Mouse (Mus musculus): ENCODE data around the gene Slc25a42. TPM values are rescaled to one million over a fixed set of nuclear protein-coding genes. Genes with fewer than 3 reads are reported as not detected.

Slc25a42 gene
- polyA plus RNA-seq, 2 experiments = 3.3 to 14.7 TPM

- 84% methylated on average over 3 of the region's 3 CpGs for WGBS (ENCODE audit: insufficient replicate concordance)
- Histone ChIP-seq H3K27ac (no peak overlapping the region), H3K36me3 (replicated peaks; ENCODE audit: control insufficient read depth, insufficient read depth, low read depth) (peaks cover 64% of the 10 kb centered on the region)
These were observed 35.7 kb upstream of the Slc25a42 start for GRCm38 (mm10) chr8:70247841-70248240.

GRCm38 (mm10) chr8:70246622-70247021 lies 34.5 kb upstream of the Slc25a42 start:
- Histone ChIP-seq H3K9me3 (ENCODE audit: control insufficient read depth, low read length) (no peaks in the 10 kb centered on the region), H3K36me3 (replicated peaks; ENCODE audit: control insufficient read depth, insufficient read depth, low read depth) (peaks cover 62% of the 10 kb centered on the region), H3K4me2 (ENCODE audit: low read depth) (no peak overlapping the region), H3K4me3 (ENCODE audit: insufficient read depth in 1 of 2, low read depth in 2 of 2, low read length in 2 of 2) (no peak overlapping the region), H3K4me1 (replicated peaks; ENCODE audit: control insufficient read depth in 2 of 2, insufficient read depth in 2 of 2, low read length in 1 of 2) (no peaks in the 10 kb centered on the region), H3K9ac (replicated peaks) (no peak overlapping the region), H3K27ac (no peak overlapping the region), H3K27me3 (ENCODE audit: control insufficient read depth, insufficient read depth, low read length) (no peaks in the 10 kb centered on the region)
- ATAC-seq (ENCODE audit: insufficient read depth) (no peak), DNase-seq (ENCODE audit: low read depth in 3 of 3, low spot score in 3 of 3) (no peak)
- 84% methylated on average over 6 of the region's 6 CpGs for WGBS (ENCODE audit: insufficient replicate concordance)
- TF ChIP-seq EP300 (IDR thresholded peaks at IDR 0.05; ENCODE audit: low read depth) = no peak
- no peak for TF ChIP-seq CTCF (IDR thresholded peaks at IDR 0.05; ENCODE audit: low read depth)

More at GRCm38 (mm10) chr8:70247841-70248240, 35.7 kb upstream of the Slc25a42 start:
- TF ChIP-seq EP300 (IDR thresholded peaks at IDR 0.05; ENCODE audit: low read depth) = no peak
- no peak for TF ChIP-seq CTCF (IDR thresholded peaks at IDR 0.05; ENCODE audit: low read depth)
- no peaks in the 10 kb centered on the region for H3K4me1 ChIP-seq (replicated peaks; ENCODE audit: control insufficient read depth in 2 of 2, insufficient read depth in 2 of 2, low read length in 1 of 2)
- H3K9ac ChIP-seq (replicated peaks) = no peak overlapping the region
- DNase-seq (ENCODE audit: low read depth in 3 of 3, low spot score in 3 of 3) (no peak), ATAC-seq (ENCODE audit: insufficient read depth) (no peak)
- H3K9me3 ChIP-seq (ENCODE audit: control insufficient read depth, low read length) = no peaks in the 10 kb centered on the region
- no peak overlapping the region for H3K4me2 ChIP-seq (ENCODE audit: low read depth)
- no peak overlapping the region for H3K4me3 ChIP-seq (ENCODE audit: insufficient read depth in 1 of 2, low read depth in 2 of 2, low read length in 2 of 2)
- no peaks in the 10 kb centered on the region for H3K27me3 ChIP-seq (ENCODE audit: control insufficient read depth, insufficient read depth, low read length)

- no peak overlapping the region for H3K4me2 ChIP-seq (ENCODE audit: low read depth)
- peaks cover 69% of the 10 kb centered on the region for H3K36me3 ChIP-seq (replicated peaks; ENCODE audit: control insufficient read depth, insufficient read depth, low read depth)
- no peaks in the 10 kb centered on the region for H3K27me3 ChIP-seq (ENCODE audit: control insufficient read depth, insufficient read depth, low read length)
- H3K9me3 ChIP-seq (ENCODE audit: control insufficient read depth, low read length) = no peaks in the 10 kb centered on the region
- 80% methylated on average over 5 of the region's 5 CpGs for WGBS (ENCODE audit: insufficient replicate concordance)
- DNase-seq (ENCODE audit: low read depth in 3 of 3, low spot score in 3 of 3) (no peak), ATAC-seq (ENCODE audit: insufficient read depth) (no peak)
- no peak overlapping the region for H3K27ac ChIP-seq
- H3K9ac ChIP-seq (replicated peaks) = no peak overlapping the region
- H3K4me1 ChIP-seq (replicated peaks; ENCODE audit: control insufficient read depth in 2 of 2, insufficient read depth in 2 of 2, low read length in 1 of 2) = peaks cover 4 to 10% of the 10 kb centered on the region in 2 experiments
- TF ChIP-seq EP300 (IDR thresholded peaks at IDR 0.05; ENCODE audit: low read depth) (no peak), CTCF (IDR thresholded peaks at IDR 0.05; ENCODE audit: low read depth) (peak; percentile 56)
- H3K4me3 ChIP-seq (ENCODE audit: insufficient read depth in 1 of 2, low read depth in 2 of 2, low read length in 2 of 2) = no peak overlapping the region
These were observed 28.5 kb upstream of the Slc25a42 start for GRCm38 (mm10) chr8:70240642-70241041.

DNA sequence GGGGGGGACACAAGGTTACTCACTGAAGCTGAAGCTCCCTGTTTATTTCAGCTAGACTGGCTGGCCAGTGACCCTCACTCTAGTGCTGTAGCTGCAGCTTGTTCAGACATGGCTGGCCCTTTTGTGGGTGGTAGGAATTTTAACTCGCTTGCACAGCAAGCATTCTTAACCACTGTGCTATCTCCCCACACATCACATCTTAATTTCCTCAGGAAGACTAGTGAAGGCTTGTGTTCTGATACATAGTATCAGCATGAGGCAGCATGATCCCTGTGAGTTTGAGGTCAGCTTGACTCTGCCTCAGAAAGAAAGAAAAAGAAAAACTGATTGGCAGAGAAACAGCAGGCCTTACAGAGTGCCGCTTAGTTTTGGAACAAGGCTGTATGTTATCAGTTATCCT lies 25.7 kb upstream of the Slc25a42 start:
- DNase-seq (ENCODE audit: low read depth in 3 of 3, low spot score in 3 of 3) (no peak), ATAC-seq (ENCODE audit: insufficient read depth) (no peak)
- Histone ChIP-seq H3K9me3 (ENCODE audit: control insufficient read depth, low read length) (no peaks in the 10 kb centered on the region), H3K4me1 (replicated peaks; ENCODE audit: control insufficient read depth in 2 of 2, insufficient read depth in 2 of 2, low read length in 1 of 2) (peaks cover 11 to 22% of the 10 kb centered on the region in 2 experiments), H3K27ac (no peak overlapping the region), H3K4me2 (ENCODE audit: low read depth) (no peak overlapping the region), H3K4me3 (ENCODE audit: insufficient read depth in 1 of 2, low read depth in 2 of 2, low read length in 2 of 2) (no peak overlapping the region), H3K9ac (replicated peaks) (no peak overlapping the region), H3K36me3 (replicated peaks; ENCODE audit: control insufficient read depth, insufficient read depth, low read depth) (peaks cover 50% of the 10 kb centered on the region), H3K27me3 (ENCODE audit: control insufficient read depth, insufficient read depth, low read length) (no peaks in the 10 kb centered on the region)
- no peak for TF ChIP-seq CTCF (IDR thresholded peaks at IDR 0.05; ENCODE audit: low read depth)
- 0 out of 2 replicates have a peak, but pooled peaks have one; percentile 21 for TF ChIP-seq EP300 (IDR thresholded peaks at IDR 0.05; ENCODE audit: low read depth)
- 17% methylated on average over 2 of the region's 2 CpGs for WGBS (ENCODE audit: insufficient replicate concordance)

- peak overlapping the region; percentile 71 to 73 for H3K4me3 ChIP-seq (ENCODE audit: insufficient read depth in 1 of 2, low read depth in 2 of 2, low read length in 2 of 2)
- DNase-seq (ENCODE audit: low read depth in 3 of 3, low spot score in 3 of 3) (no peak), ATAC-seq (ENCODE audit: insufficient read depth) (no peak)
- TF ChIP-seq EP300 (IDR thresholded peaks at IDR 0.05; ENCODE audit: low read depth) (no peak), CTCF (IDR thresholded peaks at IDR 0.05; ENCODE audit: low read depth) (no peak)
- H3K4me2 ChIP-seq (ENCODE audit: low read depth) = peak overlapping the region; percentile 75
- H3K9ac ChIP-seq (replicated peaks) = peak overlapping the region; percentile 70
- no peaks in the 10 kb centered on the region for H3K9me3 ChIP-seq (ENCODE audit: control insufficient read depth, low read length)
- H3K27ac ChIP-seq = peak overlapping the region; percentile 87
- H3K27me3 ChIP-seq (ENCODE audit: control insufficient read depth, insufficient read depth, low read length) = no peaks in the 10 kb centered on the region
- peaks cover 23% of the 10 kb centered on the region for H3K36me3 ChIP-seq (replicated peaks; ENCODE audit: control insufficient read depth, insufficient read depth, low read depth)
- 0% methylated on average over 15 of the region's 15 CpGs for whole genome bisulfite sequencing (ENCODE audit: insufficient replicate concordance)
- H3K4me1 ChIP-seq (replicated peaks; ENCODE audit: control insufficient read depth in 2 of 2, insufficient read depth in 2 of 2, low read length in 1 of 2) = peaks cover 11 to 27% of the 10 kb centered on the region in 2 experiments
These were observed 22.6 kb upstream of the Slc25a42 start for GRCm38 (mm10) chr8:70234781-70235128.

Data from liver, embryonic 14.5 days (tissue).